Mouse (Mus musculus) kidney, embryonic 16.5 days (tissue): ENCODE results near the gene Trmt1. TPM values are rescaled to one million over a fixed set of nuclear protein-coding genes. Genes with fewer than 3 reads are reported as not detected.

Experiments used
- ATAC-seq: fragments of 200-750 bp; cut with Nextera tagmentation; 2 replicates; pipeline ENCODE4 v1.8.0; 2017; ENCODE audit warnings: moderate TSS enrichment; ENCODE audit not compliant: low FRiP score, low TSS enrichment
- H3K27ac ChIP-seq: fragments of 300-500 bp; sonication (generic); 2 replicates; pipeline ENCODE4 v1.5.1; 2014; ENCODE audit warnings: low read length
- H3K27me3 ChIP-seq: fragments of 300-500 bp; sonication (generic); 2 replicates; pipeline ENCODE4 v1.6.1; 2014; ENCODE audit warnings: low read length, control low read depth, mixed read lengths; ENCODE audit not compliant: insufficient read depth
- H3K36me3 ChIP-seq: fragments of 300-500 bp; sonication (generic); 2 replicates; pipeline ENCODE4 v1.6.1; 2014; ENCODE audit warnings: low read length, control low read depth, mixed read lengths; ENCODE audit not compliant: insufficient read depth
- H3K4me1 ChIP-seq: fragments of 300-500 bp; sonication (generic); 2 replicates; pipeline ENCODE4 v1.6.1; 2014; ENCODE audit warnings: low read length, control low read depth, mixed read lengths; ENCODE audit not compliant: insufficient read depth
- H3K4me2 ChIP-seq: fragments of 300-500 bp; sonication (generic); replicated peaks from 2 replicates; pipeline ENCODE4 v1.6.1; 2014; ENCODE audit warnings: low read depth, low read length
- H3K4me3 ChIP-seq: fragments of 300-500 bp; sonication (generic); 2 replicates; pipeline ENCODE4 v1.5.1; 2014; ENCODE audit warnings: mild to moderate bottlenecking, low read length
- H3K9ac ChIP-seq: fragments of 300-500 bp; sonication (generic); replicated peaks from 2 replicates; pipeline ENCODE4 v1.6.1; 2014; ENCODE audit warnings: low read length
- H3K9me3 ChIP-seq: fragments of 300-500 bp; sonication (generic); 2 replicates; pipeline ENCODE4 v1.6.1; 2016; ENCODE audit warnings: low read length, control low read depth
- WGBS: fragments of 180-500 bp; shearing (Covaris S2); extraction: QIAGEN DNeasy Blood & Tissue Kit; methylation state at CpG from one replicate; pipeline ENCODE4 v1.1.7; 2014; 5-methylcytosine and 5-hydroxymethylcytosine counted together
- polyA plus RNA-seq: library from polyadenylated mRNA; unstranded; fragments of >200 nt; fragmentation: Nextera tagmentation; extraction: Ambion mirVana; gene quantifications from 2 replicates; pipeline ENCODE4 v1.2.1, GENCODE M21; 2015

The Trmt1 gene
- polyA plus RNA-seq, 1 experiment from 2014 or later, result 81.5 TPM

GRCm38 (mm10) chr8:84706610-84707266 lies 20.6 kb downstream of the Trmt1 start:
- Histone ChIP-seq H3K27me3 (peaks cover 69% of the 10 kb centered on the region), H3K27ac (peak overlapping the region; percentile 50; the same call in 1 of the 2 replicates), H3K9ac (peak overlapping the region; percentile 61), H3K4me1 (peaks cover 56% of the 10 kb centered on the region), H3K4me2 (peak overlapping the region; percentile 49), H3K36me3 (no peaks in the 10 kb centered on the region), H3K9me3 (no peaks in the 10 kb centered on the region), H3K4me3 (peak overlapping the region; percentile 29)
- 7% methylated on average over 45 of the region's 45 CpGs for WGBS
- no peak for ATAC-seq

- Histone ChIP-seq H3K4me2 (peak overlapping the region; percentile 49), H3K4me3 (peak overlapping the region; percentile 29), H3K9ac (peak overlapping the region; percentile 61; the same call in 1 of the 2 replicates), H3K36me3 (no peaks in the 10 kb centered on the region), H3K9me3 (no peaks in the 10 kb centered on the region), H3K4me1 (peaks cover 62% of the 10 kb centered on the region), H3K27me3 (peaks cover 63% of the 10 kb centered on the region), H3K27ac (peak overlapping the region; percentile 63)
- 12% methylated on average over 22 of the region's 22 CpGs for WGBS
- ATAC-seq, result peak; percentile 18; the same call in 1 of the 2 replicates
These were observed 21.3 kb downstream of the Trmt1 start for GRCm38 (mm10) chr8:84707267-84707883.

GRCm38 (mm10) chr8:84708071-84708541 lies 22.0 kb downstream of the Trmt1 start:
- ATAC-seq, result no peak
- Histone ChIP-seq H3K4me2 (peak overlapping the region; percentile 49), H3K4me3 (peak overlapping the region; percentile 29), H3K27me3 (peaks cover 55% of the 10 kb centered on the region), H3K27ac (peak overlapping the region; percentile 63; the same call in 1 of the 2 replicates), H3K4me1 (peaks cover 68% of the 10 kb centered on the region), H3K36me3 (no peaks in the 10 kb centered on the region), H3K9ac (peak overlapping the region; percentile 61; the same call in 1 of the 2 replicates), H3K9me3 (no peaks in the 10 kb centered on the region)
- WGBS, result 11% methylated on average over 15 of the region's 15 CpGs

- Histone ChIP-seq H3K27ac (no peak overlapping the region), H3K4me1 (peaks cover 74% of the 10 kb centered on the region), H3K9me3 (no peaks in the 10 kb centered on the region), H3K9ac (no peak overlapping the region), H3K4me2 (no peak overlapping the region), H3K36me3 (no peaks in the 10 kb centered on the region), H3K27me3 (peaks cover 47% of the 10 kb centered on the region), H3K4me3 (no peak overlapping the region)
- ATAC-seq, result peak; percentile 49
- WGBS, result 17% methylated on average over 12 of the region's 12 CpGs
These were observed 22.8 kb downstream of the Trmt1 start for GRCm38 (mm10) chr8:84708774-84709475.

GRCm38 (mm10) chr8:84709931-84710330 lies 23.8 kb downstream of the Trmt1 start:
- no peak overlapping the region for H3K4me3 ChIP-seq

GRCm38 (mm10) chr8:84711312-84711711 lies 25.2 kb downstream of the Trmt1 start:
- peaks cover 46% of the 10 kb centered on the region for H3K27me3 ChIP-seq
- WGBS, result 50% methylated on average over 3 of the region's 3 CpGs

More at GRCm38 (mm10) chr8:84709931-84710330, 23.8 kb downstream of the Trmt1 start:
- Histone ChIP-seq H3K9me3 (no peaks in the 10 kb centered on the region), H3K9ac (no peak overlapping the region), H3K4me1 (peaks cover 70% of the 10 kb centered on the region), H3K27ac (no peak overlapping the region), H3K36me3 (no peaks in the 10 kb centered on the region), H3K27me3 (peaks cover 47% of the 10 kb centered on the region), H3K4me2 (no peak overlapping the region)
- no peak for ATAC-seq
- 100% methylated on average over 1 of the region's 1 CpGs for WGBS

GRCm38 (mm10) chr8:84711933-84712758 lies 26.0 kb downstream of the Trmt1 start:
- Histone ChIP-seq H3K9ac (peak overlapping the region; percentile 4; the same call in 1 of the 2 replicates), H3K4me2 (peak overlapping the region; percentile 29), H3K36me3 (0 out of 2 replicates have a peak, but pooled peaks cover 4% of the 10 kb centered on the region), H3K27me3 (peaks cover 45% of the 10 kb centered on the region), H3K4me1 (peaks cover 61% of the 10 kb centered on the region), H3K9me3 (no peaks in the 10 kb centered on the region), H3K27ac (peak overlapping the region; percentile 75), H3K4me3 (no peak overlapping the region)
- 10% methylated on average over 10 of the region's 11 CpGs for WGBS
- ATAC-seq, result peak; percentile 75

More at GRCm38 (mm10) chr8:84711312-84711711, 25.2 kb downstream of the Trmt1 start:
- Histone ChIP-seq H3K4me2 (no peak overlapping the region), H3K36me3 (no peaks in the 10 kb centered on the region), H3K27ac (peak overlapping the region; percentile 75; the same call in 1 of the 2 replicates), H3K9me3 (no peaks in the 10 kb centered on the region), H3K4me3 (no peak overlapping the region), H3K9ac (0 out of 2 replicates have a peak overlapping the region, but pooled peaks have one; percentile 4), H3K4me1 (peaks cover 69% of the 10 kb centered on the region)
- no peak for ATAC-seq

GRCm38 (mm10) chr8:84712759-84713120 lies 26.6 kb downstream of the Trmt1 start:
- Histone ChIP-seq H3K27me3 (peaks cover 44% of the 10 kb centered on the region), H3K27ac (peak overlapping the region; percentile 75), H3K9me3 (no peaks in the 10 kb centered on the region), H3K4me1 (peaks cover 55% of the 10 kb centered on the region), H3K9ac (peak overlapping the region; percentile 49; the same call in 1 of the 2 replicates), H3K36me3 (0 out of 2 replicates have a peak, but pooled peaks cover 4% of the 10 kb centered on the region), H3K4me2 (no peak overlapping the region), H3K4me3 (no peak overlapping the region)
- 7% methylated on average over 3 of the region's 3 CpGs for WGBS
- ATAC-seq, result no peak

GRCm38 (mm10) chr8:84713381-84713780 lies 27.3 kb downstream of the Trmt1 start:
- peaks cover 49% of the 10 kb centered on the region for H3K4me1 ChIP-seq
- WGBS, result 48% methylated on average over 4 of the region's 4 CpGs

More at GRCm38 (mm10) chr8:84713381-84713780, 27.3 kb downstream of the Trmt1 start:
- H3K4me3 ChIP-seq, result no peak overlapping the region
- peaks cover 38% of the 10 kb centered on the region for H3K27me3 ChIP-seq
- H3K9ac ChIP-seq, result peak overlapping the region; percentile 49
- no peak for ATAC-seq
- H3K4me2 ChIP-seq, result no peak overlapping the region
- no peaks in the 10 kb centered on the region for H3K9me3 ChIP-seq
- 0 out of 2 replicates have a peak, but pooled peaks cover 4% of the 10 kb centered on the region for H3K36me3 ChIP-seq
- peak overlapping the region; percentile 69 for H3K27ac ChIP-seq
